Mouse (Mus musculus) limb, embryonic 11.5 days (tissue): ENCODE data around the gene Micall1. TPM values are rescaled to one million over a fixed set of nuclear protein-coding genes. Genes with fewer than 3 reads are reported as not detected.
A peak's percentile ranks its signal among the peaks of the same experiment; 100 is the strongest.

Experiments used
- ATAC-seq: fragments of 200-750 bp; cut with Nextera tagmentation; 2 replicates; pipeline ENCODE4 v1.8.0; 2017; ENCODE audit warnings: low read depth; ENCODE audit not compliant: insufficient number of reproducible peaks, low FRiP score, low TSS enrichment
- DNase-seq: peaks from one replicate; pipeline ENCODE4 v3.0.0-alpha.2; 2015; ENCODE audit warnings: low spot score
- H3K27ac ChIP-seq: fragments of 300-500 bp; sonication (generic); replicated peaks from 2 replicates; pipeline ENCODE4 v1.5.1; 2014; ENCODE audit warnings: low read depth, mild to moderate bottlenecking, low read length
- H3K27me3 ChIP-seq: fragments of 300-500 bp; sonication (generic); 2 replicates; pipeline ENCODE4 v1.6.1; 2014; ENCODE audit warnings: mild to moderate bottlenecking, low read length, mixed read lengths; ENCODE audit not compliant: control insufficient read depth, insufficient read depth
- H3K36me3 ChIP-seq: fragments of 300-500 bp; sonication (generic); 2 replicates; pipeline ENCODE4 v1.6.1; 2014; ENCODE audit warnings: mild to moderate bottlenecking, low read length, moderate library complexity, mixed read lengths; ENCODE audit not compliant: control insufficient read depth, insufficient read depth
- H3K4me1 ChIP-seq: fragments of 300-500 bp; sonication (generic); 2 replicates; pipeline ENCODE4 v1.6.1; 2014; ENCODE audit warnings: low read length, mixed read lengths; ENCODE audit not compliant: control insufficient read depth, insufficient read depth
- H3K4me2 ChIP-seq: fragments of 300-500 bp; sonication (generic); 2 replicates; pipeline ENCODE4 v1.6.1; 2014; ENCODE audit warnings: low read depth, mild to moderate bottlenecking, moderate library complexity; ENCODE audit not compliant: severe bottlenecking
- H3K4me3 ChIP-seq: fragments of 300-500 bp; sonication (generic); 2 replicates; pipeline ENCODE4 v1.5.1; 2014; ENCODE audit warnings: low read depth, low read length
- H3K9ac ChIP-seq: fragments of 300-500 bp; sonication (generic); 2 replicates; pipeline ENCODE4 v1.6.1; 2014; ENCODE audit warnings: mild to moderate bottlenecking, low read length
- H3K9me3 ChIP-seq: fragments of 300-500 bp; sonication (generic); 2 replicates; pipeline ENCODE4 v1.6.1; 2016; ENCODE audit warnings: low read length; ENCODE audit not compliant: control insufficient read depth
- WGBS: fragments of 180-500 bp; shearing (Covaris S2); extraction: QIAGEN DNeasy Blood & Tissue Kit; methylation state at CpG from one replicate; pipeline ENCODE4 v1.1.7; 2014; 5-methylcytosine and 5-hydroxymethylcytosine counted together
- polyA plus RNA-seq: library from polyadenylated mRNA; unstranded; fragments of >200 nt; fragmentation: Nextera tagmentation; extraction: Ambion mirVana; gene quantifications from 2 replicates; pipeline ENCODE4 v1.2.1, GENCODE M21; 2014

The Micall1 gene
- polyA plus RNA-seq, 1 experiment from 2014 or later = 7.8 TPM

- Histone ChIP-seq H3K4me1 (peaks cover 9% of the 10 kb centered on the region; the same call in 1 of the 2 replicates), H3K4me2 (no peak overlapping the region), H3K9me3 (no peaks in the 10 kb centered on the region), H3K9ac (no peak overlapping the region), H3K27me3 (no peaks in the 10 kb centered on the region), H3K27ac (no peak overlapping the region), H3K36me3 (no peaks in the 10 kb centered on the region), H3K4me3 (no peak overlapping the region)
- no peak for ATAC-seq
- DNase-seq = no peak
- 84% methylated on average over 3 of the region's 3 CpGs for WGBS
Measured at GRCm38 (mm10) chr15:79068416-79068815, 40.3 kb upstream of the Micall1 start.

- no peak overlapping the region for H3K27ac ChIP-seq
Measured at GRCm38 (mm10) chr15:79071117-79072039, 37.3 kb upstream of the Micall1 start.

GRCm38 (mm10) chr15:79073752-79074151, 34.9 kb upstream of the Micall1 start:
- Histone ChIP-seq H3K4me3 (no peak overlapping the region), H3K9ac (no peak overlapping the region), H3K4me1 (peaks cover 5% of the 10 kb centered on the region; the same call in 1 of the 2 replicates), H3K27ac (no peak overlapping the region), H3K27me3 (no peaks in the 10 kb centered on the region), H3K36me3 (peaks cover 10% of the 10 kb centered on the region), H3K9me3 (no peaks in the 10 kb centered on the region), H3K4me2 (no peak overlapping the region)
- ATAC-seq = no peak
- no peak for DNase-seq

More at GRCm38 (mm10) chr15:79071117-79072039, 37.3 kb upstream of the Micall1 start:
- H3K4me1 ChIP-seq = peaks cover 9% of the 10 kb centered on the region; the same call in 1 of the 2 replicates
- DNase-seq (no peak), ATAC-seq (no peak)
- no peaks in the 10 kb centered on the region for H3K27me3 ChIP-seq
- no peaks in the 10 kb centered on the region for H3K9me3 ChIP-seq
- WGBS = 65% methylated on average over 5 of the region's 5 CpGs
- no peak overlapping the region for H3K9ac ChIP-seq
- no peak overlapping the region for H3K4me3 ChIP-seq
- H3K36me3 ChIP-seq = no peaks in the 10 kb centered on the region
- no peak overlapping the region for H3K4me2 ChIP-seq

DNA sequence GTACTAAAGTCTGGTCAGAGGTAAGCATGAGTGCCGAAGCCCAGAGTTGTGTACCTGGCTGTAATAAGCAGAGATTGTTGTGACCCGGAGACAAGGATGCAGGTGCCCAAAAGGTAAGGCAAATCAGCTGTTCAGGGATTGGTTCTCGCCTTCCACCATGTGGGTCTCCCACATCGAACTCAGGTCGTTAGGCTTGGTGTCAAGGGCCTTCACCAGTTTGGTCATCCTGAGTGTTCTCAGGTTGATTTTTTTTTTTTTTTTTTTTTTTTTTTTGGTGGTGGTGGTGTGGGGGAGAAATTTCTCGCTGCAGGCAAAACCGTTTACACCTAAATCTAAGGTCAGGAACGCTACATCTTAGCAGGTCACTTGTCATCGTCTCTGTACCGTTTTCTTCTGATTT, 34.3 kb upstream of the Micall1 start:
- Histone ChIP-seq H3K4me1 (peaks cover 5% of the 10 kb centered on the region; the same call in 1 of the 2 replicates), H3K36me3 (peaks cover 11% of the 10 kb centered on the region), H3K9me3 (no peaks in the 10 kb centered on the region), H3K27me3 (no peaks in the 10 kb centered on the region), H3K4me2 (peak overlapping the region; percentile 88), H3K27ac (peak overlapping the region; percentile 86), H3K4me3 (peak overlapping the region; percentile 96), H3K9ac (peak overlapping the region; percentile 83; the same call in 1 of the 2 replicates)
- DNase-seq (no peak), ATAC-seq (no peak)
- 38% methylated on average over 10 of the region's 10 CpGs for WGBS

DNA sequence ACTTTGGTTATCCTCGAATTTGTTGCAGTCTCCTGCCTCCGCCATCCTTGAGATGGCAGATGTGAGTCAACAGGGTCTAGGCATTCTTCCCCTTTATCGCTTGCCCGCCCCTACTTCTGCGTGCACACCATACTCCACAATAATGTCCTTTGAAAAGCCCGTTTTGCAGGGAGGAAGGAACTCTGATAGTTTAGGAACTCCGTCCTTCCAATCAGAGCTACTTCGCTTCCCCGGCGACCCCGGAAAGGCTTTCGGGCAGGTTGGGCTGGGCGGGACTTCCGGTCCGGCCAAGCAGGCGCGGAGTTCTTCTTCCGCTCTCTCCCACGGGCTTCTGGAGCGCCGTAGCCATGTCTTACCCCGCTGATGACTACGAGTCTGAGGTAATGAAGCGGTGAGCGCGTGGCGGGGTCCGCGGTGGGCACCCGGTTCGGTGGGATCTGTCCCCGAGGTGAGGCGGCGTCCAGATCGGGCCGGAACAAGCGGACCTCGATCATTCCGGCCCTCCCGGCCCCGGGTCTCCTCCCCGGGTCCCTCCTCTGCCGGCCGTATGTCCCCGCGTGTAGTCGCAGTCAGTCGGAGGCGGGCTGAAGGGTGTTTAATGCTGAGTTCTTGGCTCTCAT, 33.7 kb upstream of the Micall1 start, which contains the start of gene Eif3l:
Eif3l (plus strand) TSS at position 267 of the 620 bp plus-strand sequence.
- under 1% methylated on average over 49 of the region's 49 CpGs for WGBS
- H3K27ac ChIP-seq = peak within 1 kb of the TSS; percentile 86
- H3K4me3 ChIP-seq = peak within 1 kb of the TSS; percentile 96
- peaks cover 5% of the 10 kb centered on the region; the same call in 1 of the 2 replicates for H3K4me1 ChIP-seq
- DNase-seq = peak; percentile 92
- H3K36me3 ChIP-seq = peaks cover 17% of the 10 kb centered on the region
- ATAC-seq = peak; percentile 66
- H3K9me3 ChIP-seq = no peaks in the 10 kb centered on the region
- H3K4me2 ChIP-seq = peak within 1 kb of the TSS; percentile 88
- peak within 1 kb of the TSS; percentile 83 for H3K9ac ChIP-seq
- no peaks in the 10 kb centered on the region for H3K27me3 ChIP-seq

- Histone ChIP-seq H3K9ac (peak overlapping the region; percentile 83), H3K4me2 (peak overlapping the region; percentile 88), H3K4me1 (peaks cover 5% of the 10 kb centered on the region; the same call in 1 of the 2 replicates), H3K9me3 (no peaks in the 10 kb centered on the region), H3K36me3 (peaks cover 19% of the 10 kb centered on the region), H3K27me3 (no peaks in the 10 kb centered on the region), H3K27ac (no peak overlapping the region), H3K4me3 (peak overlapping the region; percentile 96)
- DNase-seq (no peak), ATAC-seq (peak; percentile 36; the same call in 1 of the 2 replicates)
- WGBS = 39% methylated on average over 15 of the region's 15 CpGs
Measured at GRCm38 (mm10) chr15:79075658-79076365, 32.9 kb upstream of the Micall1 start.

GRCm38 (mm10) chr15:79079567-79079966, 29.1 kb upstream of the Micall1 start:
- WGBS = 97% methylated on average over 7 of the region's 7 CpGs
- Histone ChIP-seq H3K36me3 (peaks cover 36% of the 10 kb centered on the region), H3K9ac (no peak overlapping the region), H3K27me3 (no peaks in the 10 kb centered on the region), H3K4me3 (no peak overlapping the region), H3K4me2 (no peak overlapping the region), H3K4me1 (peaks cover 5% of the 10 kb centered on the region; the same call in 1 of the 2 replicates), H3K9me3 (no peaks in the 10 kb centered on the region), H3K27ac (no peak overlapping the region)
- ATAC-seq (no peak), DNase-seq (no peak)

GRCm38 (mm10) chr15:79092284-79092683, 16.4 kb upstream of the Micall1 start:
- Histone ChIP-seq H3K27me3 (no peaks in the 10 kb centered on the region), H3K4me3 (no peak overlapping the region), H3K9me3 (no peaks in the 10 kb centered on the region), H3K9ac (no peak overlapping the region), H3K4me1 (no peaks in the 10 kb centered on the region), H3K4me2 (no peak overlapping the region), H3K27ac (no peak overlapping the region), H3K36me3 (peaks cover 30% of the 10 kb centered on the region)
- WGBS = 91% methylated on average over 6 of the region's 6 CpGs
- DNase-seq = no peak
- no peak for ATAC-seq
